Mouse (Mus musculus) c-Kit-positive CD71-negative TER-119-negative erythroid progenitor cells, embryonic 14.5 days (primary cell): ENCODE measurements at regions not wholly inside any gene's neighbourhood (a gene's known extent, or its start where the extent isn't known, plus 50 kb on each side); places are given as distances from the start of the nearest gene placed in this dataset.
A peak's percentile ranks its signal among the peaks of the same experiment; 100 is the strongest.

Experiments used
- DNase-seq: peaks from one replicate; pipeline ENCODE4 v3.0.0-alpha.2; 2013; ENCODE audit warnings: low read depth

DNA sequence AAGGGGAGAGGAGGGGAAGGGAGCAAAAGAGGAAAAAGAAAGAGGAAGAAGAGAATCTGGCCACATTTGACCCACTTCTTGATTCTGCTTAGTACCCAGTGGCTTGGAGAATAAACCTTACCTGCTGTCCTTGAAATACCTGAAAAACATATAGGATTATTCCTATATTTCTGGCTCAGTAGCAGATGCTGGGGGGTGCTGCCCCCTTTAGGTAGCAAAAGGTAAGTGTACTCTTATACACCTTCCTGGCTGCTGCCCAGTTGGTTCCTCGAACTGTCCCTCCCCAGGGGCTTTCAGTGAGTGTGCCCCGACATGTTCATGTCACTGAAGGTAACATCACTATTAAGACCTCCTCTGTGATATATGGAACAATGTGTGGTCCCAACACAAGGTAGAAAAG, 180.7 kb upstream of the Kdm8 start:
- no peak for DNase-seq

DNA sequence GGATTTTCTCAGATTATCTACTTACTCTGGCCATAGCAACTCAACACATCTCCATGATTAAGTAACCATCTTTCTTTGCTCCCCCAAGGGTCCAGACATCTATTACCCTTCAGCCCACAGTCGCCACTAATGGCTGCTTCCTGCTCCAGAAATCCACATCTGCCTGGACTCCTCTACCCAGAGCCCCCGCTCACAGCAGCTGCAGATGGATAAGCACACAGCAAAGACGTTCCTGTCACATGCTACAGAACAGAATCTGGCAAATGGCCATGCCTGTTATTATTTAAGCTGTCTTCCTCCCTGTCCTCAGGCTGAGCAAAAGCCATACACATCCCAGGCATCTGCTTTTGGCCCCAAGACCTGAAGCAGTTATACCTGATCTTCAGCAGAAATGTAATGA, 173.8 kb upstream of the Kdm8 start:
- no peak for DNase-seq

DNA sequence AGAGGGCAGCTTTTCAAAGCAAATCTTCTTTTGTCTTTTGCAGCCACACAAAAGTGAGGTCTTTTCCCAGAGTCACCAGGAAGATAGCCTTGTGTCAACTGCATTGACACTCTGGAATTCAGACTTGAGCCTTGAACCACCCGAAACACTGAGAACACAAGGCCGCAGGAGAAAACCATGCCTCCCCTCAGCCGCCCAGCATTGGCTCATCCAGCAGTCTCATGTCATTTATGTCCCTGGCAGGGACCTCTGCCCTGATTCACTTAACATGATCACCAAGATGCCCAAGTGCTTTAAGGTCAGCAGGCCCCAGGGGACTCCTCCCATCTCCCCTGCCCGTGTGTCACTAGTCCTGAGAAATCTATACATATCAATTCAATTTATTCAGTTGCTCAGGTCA, 173.1 kb upstream of the Kdm8 start:
- DNase-seq = no peak

DNA sequence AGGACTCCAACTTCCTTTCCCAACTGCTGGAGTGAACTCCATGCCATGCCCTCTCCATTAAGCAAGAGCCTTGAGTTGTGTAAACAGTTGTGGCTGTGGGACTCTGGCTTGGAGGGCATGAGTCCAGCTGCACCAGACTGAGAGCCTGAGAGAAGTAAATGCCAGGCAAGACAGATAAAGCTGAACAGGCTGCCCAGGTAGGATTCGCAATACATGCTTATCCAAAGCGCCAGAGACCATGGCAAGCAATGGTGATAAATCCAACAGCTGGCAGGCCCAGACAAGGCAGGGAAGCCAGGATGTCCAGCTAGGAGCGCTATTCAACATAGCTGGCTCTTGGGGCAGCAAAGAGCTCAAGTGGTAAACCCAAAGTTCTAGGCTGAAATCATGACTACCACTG, 163.1 kb upstream of the Kdm8 start:
- DNase-seq = no peak

DNA sequence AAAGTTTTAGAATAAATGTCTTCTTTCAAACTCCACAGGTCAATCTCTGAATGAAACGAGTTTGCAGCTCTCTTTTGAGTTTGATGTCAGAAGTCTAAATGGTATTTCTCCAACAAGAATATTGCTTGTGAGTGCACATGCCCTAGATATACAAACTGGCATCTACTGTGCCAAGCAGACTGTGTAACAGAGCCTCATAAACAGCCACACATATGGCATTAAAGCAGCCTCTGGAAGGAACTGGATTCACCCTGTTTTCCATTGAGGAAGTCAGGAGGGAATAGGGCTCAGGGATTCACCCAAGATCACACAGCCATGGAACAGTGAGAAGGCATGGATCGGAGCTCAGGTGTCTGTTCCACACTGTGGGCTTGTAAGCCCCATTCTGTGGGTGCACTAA, 149.2 kb upstream of the Kdm8 start:
- DNase-seq = no peak

DNA sequence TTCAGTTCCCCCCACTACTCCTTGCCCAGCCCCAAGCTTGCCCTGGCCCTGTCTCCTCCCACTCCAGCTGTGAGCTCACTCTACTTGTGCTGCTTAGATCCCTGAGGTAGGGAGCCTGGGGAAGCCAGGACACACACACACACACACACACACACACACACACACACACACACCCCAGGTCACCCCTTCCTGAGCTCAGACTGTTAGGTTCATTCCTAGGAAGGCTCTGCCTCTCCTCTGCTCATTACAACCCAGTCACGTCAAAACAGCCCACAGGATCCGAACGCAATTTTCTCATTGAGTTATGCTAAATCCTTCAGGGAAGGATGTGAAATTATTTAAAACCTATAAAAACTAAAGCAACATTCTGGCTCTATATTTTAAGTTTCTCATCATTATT, 136.0 kb upstream of the Kdm8 start:
- no peak for DNase-seq

DNA sequence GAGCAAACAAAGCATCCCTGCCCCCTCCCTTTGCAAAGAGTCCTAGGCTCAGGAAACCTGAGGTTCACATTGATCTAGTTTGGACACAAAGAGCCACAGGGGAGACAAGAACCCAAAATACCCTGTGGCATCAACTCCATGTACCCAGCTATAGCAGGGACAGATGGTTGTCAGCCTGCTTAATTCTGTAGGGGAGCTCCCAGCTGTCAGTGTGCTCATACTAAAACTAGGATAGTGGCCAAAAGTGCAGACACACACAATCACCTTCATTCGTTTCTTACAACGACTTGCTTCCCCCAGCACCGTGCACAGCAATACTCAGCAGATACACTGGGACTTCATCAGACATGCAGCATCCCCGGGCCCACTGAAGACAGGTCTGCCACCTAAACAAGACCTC, 133.5 kb upstream of the Kdm8 start:
- no peak for DNase-seq

DNA sequence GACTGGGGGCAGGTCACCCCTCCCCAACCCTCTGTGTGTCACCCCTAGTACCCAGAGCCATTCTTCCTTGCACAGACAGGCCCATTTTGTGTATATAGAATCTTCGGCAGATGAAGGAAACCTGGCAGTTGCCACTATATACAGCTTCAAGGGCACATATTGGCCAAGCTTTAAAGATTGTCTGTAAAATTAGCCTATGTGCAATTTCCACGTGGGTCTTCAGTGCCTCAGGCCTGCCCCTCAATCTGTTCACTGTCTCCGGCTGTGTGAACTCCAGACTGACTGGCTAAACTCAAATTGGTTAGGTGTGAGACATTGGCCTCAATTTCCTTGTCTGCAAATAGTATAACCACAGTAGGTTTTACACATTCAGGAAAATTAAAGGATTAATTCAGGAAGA, 130.9 kb upstream of the Kdm8 start:
- no peak for DNase-seq

DNA sequence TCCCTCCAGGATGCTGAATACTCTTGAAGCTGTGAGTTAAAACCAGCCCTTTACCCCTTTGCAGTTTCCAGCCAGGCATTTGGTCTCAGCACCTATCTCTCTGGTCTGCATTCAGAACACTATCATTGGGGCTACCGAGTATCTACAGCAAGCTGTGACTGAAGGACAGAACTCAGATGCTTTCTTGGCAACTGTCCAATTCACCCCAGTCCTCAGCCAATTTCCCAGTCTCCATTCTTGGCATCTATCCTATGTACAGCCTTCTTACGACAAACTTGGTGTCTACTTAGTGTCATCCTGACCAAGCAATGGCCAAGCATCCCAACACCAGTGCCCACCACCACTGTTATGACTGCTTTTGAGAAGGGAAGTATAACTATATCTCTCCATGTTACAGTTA, 109.7 kb upstream of the Kdm8 start:
- DNase-seq = no peak

DNA sequence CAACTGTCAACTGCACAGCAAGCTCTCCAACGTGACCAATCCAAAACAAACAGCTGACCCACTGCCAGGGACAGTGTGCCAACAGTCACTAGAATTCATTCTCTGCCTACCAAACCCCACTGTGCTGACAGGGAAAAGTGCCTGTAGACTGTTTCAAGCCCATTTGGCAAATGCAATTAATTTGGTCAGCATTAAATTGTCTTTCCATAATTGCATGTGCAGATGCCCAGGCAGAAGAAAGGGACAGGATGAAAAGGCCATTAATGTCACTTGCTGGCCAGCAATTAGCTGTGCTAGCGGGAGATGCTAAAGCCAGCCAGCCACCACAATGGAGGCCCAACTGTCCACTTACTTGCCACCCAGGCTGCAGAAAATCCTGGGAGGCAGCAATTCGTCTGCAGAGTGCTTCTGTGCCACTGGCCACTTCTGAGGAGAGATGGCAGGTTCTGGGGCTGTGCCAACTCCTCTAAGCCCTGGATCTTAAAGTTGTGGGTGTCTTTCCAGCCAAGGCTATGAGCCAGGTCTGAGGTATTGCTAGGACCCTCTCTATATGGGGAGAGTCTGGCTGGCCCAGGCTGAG, 108.8 kb upstream of the Kdm8 start:
- DNase-seq = no peak

DNA sequence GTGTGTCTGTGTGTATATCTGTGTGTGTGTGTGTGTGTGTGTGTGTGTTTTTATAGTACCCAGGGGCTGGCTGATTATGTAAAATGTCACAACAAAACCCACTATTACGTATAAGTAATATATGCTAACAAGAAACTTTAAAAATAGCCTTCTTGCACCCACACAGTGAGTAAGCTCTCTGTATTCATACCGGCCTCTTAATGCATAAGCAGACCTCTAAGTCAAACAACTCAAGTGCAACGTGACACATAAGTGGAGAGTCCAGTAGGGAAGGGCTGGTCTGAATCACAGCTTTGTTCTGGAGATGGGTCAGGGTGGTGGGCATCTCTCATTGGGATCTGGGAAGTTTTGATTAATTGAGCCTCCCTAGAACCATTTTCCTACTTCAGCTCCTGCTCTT, 107.7 kb upstream of the Kdm8 start:
- no peak for DNase-seq

DNA sequence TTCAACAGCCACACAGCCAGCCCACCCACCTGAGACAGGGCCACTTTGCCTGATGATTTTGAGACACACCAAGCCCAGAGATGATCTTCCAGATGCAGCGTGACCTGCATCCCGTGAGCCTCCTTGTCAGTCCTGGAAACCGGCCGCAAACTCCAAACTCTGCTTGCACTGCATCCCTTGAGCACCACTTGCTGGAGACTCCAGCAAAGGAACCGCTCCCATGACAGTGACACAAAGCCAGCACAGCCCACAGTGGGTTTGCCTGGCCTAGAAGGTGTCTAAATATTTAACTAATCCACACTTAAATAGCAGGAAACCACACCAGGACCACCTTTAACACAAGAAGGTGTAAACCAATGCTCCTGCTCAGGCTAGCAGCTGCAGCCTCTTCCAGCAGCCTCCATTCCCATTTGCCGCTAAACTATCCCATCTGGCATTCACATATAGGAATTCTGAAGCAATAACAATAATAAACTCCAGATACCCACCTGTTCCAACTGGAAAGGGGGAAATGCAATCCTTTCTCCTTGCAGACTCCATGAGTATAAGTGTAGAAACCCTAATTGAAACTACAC, 106.2 kb upstream of the Kdm8 start:
- DNase-seq = no peak

DNA sequence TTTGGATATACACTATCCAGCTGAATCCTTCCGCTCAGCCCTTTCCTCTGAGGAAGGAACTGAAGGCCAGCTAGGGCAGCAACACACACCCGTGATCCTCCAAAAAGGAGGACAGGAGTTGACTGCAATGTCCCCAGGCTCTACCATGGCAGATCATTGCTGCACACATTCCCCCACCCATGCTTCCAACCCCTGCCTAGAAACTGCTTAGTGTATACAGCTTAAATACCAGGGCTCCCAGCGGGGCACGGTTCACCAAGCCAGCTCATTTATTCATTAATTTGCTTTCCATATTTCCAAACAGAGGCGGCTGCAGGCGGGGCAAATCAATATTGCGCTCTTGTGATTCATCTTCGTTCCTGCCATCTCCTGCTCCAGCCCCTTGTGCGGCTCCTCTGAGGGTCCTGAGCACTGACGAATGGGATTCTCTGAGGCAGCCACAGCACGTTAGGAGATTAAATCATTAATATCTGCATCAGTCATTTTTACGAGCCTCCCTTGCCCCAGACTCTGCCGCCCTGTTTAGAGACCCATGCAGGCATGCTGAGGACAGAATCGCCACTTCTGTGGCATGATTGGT, 104.1 kb upstream of the Kdm8 start:
- DNase-seq = no peak

DNA sequence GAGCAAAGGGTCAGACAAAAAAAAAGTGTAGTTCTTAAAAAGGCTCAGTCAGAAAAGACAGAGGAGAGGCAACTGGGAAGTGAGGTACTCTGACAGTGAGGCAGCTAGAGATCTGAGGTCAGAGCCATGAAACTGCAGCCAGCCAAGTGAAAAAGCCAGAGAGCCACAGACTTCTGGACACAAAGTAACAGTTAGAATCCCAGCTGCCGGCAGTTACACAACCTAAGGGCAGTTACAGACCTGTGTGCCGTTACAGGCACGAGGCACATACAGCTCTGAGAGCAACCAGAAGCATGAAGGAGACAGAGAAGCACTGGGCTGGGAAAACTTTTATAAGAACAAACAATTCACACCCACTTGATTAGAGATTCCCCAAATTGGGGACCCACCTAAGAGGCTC, 94.9 kb upstream of the Kdm8 start:
- DNase-seq = no peak

DNA sequence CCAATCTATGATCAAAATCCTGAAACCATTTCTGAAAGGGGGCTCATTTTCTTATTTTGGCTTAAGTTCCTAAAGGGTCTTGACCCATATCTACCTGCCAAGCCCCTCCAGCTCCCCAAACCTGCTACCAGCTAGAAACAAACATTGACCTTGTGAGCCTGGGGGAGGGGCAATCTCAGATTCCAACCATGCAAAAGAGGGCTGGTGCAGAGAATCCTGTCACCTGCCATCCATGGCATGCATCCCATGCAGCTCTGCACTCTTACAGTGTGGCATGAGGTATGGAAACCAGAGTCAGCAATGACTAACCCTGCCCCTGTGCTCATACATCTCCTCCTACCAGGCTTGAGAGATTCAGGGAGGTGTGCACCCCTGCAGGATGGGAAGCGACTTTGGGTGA, 90.3 kb upstream of the Kdm8 start:
- DNase-seq = no peak

DNA sequence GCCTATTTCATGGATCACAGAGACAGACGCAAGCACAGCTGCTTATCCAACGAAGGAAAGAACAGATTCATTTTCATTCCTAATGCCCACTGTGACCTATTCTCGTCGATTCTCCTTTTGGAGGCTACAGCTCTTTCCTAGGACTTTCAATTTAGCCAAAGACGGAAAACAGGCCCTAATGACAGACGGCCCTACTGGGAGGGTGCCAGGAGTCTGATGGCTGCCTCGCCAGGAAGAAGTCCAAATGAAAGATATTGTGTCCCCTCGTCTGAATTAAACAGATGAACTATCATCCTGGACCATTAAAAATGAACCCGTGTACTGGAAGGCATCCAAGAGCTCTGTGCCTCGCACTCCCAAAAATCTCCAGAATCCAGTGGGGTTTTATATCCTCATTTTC, 89.5 kb upstream of the Kdm8 start:
- DNase-seq = no peak

DNA sequence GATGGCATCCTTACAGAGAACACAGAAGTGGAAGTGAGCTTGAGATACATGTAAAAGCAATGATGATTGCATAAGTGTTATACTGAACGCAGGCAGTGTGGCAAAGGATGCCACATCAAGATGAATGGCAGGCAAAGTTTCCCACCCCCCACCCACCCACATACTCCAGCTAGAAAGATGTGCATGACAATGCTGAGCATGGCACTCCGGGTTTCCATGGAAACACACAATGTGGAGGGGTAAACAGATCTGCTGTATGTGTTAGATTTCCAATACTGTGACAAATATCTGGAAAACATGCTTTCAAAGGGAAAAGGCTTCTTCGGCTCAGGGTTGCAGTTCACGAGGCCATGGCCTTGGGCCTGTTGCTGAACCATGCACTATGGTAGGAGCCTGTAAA, 86.5 kb upstream of the Kdm8 start:
- DNase-seq = no peak

DNA sequence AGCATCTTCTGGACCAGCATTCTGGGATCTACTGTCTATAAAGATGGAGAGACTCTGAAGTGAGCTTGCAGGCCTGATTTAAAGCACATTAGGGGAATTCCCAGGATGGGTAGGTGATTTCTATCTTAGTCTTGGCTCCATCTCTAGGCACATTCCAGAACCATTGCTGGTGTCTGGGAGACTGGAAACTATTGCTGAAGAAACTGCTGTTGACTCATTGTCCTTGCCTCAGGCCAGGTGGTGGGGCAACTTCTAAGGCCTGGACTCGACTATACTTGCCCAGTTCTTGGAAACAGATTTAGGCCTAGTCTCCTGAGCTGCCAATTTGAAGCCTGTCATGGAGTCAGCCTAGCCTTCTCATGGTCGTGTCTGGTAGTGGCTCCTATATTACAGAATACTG, 61.5 kb upstream of the Kdm8 start:
- DNase-seq = no peak

DNA sequence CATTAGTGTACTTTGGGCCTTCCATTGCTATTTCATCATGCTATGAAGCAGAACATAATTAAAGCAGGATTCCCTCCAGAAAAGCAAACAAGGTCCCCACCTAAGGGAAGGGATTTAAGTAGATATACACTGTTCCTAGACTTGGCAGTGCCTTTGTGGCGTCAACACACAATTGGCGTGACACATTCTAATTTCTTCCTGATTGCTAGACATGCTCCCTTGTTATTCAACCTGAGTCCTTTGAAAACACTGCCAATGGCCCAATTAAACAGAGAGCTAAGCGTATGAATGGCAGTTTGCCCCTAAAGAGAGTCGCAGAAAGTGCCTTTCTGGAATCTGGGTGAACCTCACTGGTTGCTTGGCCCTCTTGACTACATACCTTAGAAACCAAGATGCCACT, 60.3 kb upstream of the Kdm8 start:
- no peak for DNase-seq

DNA sequence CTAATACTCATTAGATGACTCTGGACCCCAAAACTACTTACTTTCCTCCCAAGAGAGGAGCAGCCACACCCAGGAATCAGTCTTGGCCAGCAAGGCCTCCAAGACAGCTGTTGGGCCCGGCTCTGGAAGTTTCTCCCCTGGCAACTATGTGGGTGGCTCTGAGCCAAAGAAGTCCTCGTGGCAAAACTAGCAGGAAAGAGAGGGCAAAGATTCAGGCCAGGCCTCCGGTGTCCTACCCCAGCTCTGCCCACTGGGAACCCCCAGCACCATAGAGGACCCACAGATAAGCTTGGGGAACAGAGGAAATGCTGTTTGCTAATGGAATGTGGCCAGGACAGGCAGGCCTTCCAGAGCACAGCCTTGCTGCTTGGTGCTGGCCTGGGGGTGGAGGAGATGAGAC, 51.9 kb upstream of the Kdm8 start:
- DNase-seq = no peak

DNA sequence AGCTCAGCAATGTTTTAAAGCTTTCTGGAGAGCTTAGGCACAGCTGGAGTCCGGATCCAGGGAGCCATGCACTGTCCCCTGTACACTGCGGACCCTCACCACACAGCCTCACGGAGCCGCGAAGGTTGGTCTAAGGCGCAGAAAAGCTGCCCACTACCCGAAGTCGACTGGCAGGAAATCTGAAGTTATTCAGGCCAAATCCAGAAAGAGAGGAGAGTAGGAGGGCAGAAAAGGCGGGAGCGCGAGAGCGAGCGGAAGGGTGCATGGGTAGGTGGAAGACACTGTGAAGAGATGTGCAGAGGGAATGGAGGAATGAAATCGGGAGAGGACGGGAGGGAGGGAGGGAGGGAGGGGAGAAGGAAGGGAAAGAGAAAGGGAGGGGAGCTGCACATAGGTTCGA, 51.2 kb upstream of the Kdm8 start:
- no peak for DNase-seq

DNA sequence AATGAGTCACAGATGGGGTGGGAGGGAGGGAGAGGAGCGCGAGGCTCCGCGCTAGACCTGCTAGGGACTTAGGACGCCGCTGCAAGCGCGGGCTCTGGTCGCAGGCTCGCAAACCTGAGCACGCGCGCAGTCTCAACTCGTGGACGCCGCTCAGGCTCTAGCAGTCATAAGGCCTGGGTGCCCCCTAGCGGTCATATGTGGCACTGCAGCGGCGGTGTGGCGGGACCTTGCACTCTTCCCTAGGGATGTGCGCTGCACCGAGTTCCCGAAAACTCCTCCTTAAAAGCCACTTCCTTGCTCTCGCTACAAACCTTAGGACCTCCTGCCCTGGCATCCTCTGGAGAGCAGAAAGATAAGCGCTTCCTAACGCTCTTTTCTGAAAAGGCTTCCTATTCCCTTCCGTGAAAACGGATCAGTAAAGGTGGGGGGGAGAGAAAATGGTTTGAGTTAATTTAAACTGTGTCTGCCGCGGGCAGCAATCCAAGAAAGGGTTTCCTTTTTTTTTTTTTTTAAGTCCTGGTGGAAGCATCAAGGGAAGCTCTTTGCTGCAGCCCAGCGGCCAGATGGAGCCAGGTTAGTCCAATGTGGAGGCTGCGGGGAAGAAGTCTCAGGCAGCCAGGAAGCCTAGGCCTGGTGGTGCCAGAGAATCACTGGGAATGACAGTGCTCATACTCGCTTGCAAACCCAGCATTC, 50.7 kb upstream of the Kdm8 start:
- peak; percentile 70 for DNase-seq
